Mouse (Mus musculus) lung, adult 2 months (tissue): ENCODE measurements around the gene Prrc2b.

Experiments
- CTCF ChIP-seq: fragments of 200-500 bp; IDR thresholded peaks from 2 replicates; pipeline ENCODE4 v1.5.1; 2011; ENCODE audit warnings: mild to moderate bottlenecking, low read length, control low read depth; ENCODE audit not compliant: insufficient read depth
- POLR2A ChIP-seq: fragments of 200-500 bp; IDR thresholded peaks from 2 replicates; pipeline ENCODE4 v1.6.1; 2011; ENCODE audit warnings: low read depth, mild to moderate bottlenecking, control low read depth, low read length, borderline replicate concordance; ENCODE audit errors: extremely low read depth

DNA sequence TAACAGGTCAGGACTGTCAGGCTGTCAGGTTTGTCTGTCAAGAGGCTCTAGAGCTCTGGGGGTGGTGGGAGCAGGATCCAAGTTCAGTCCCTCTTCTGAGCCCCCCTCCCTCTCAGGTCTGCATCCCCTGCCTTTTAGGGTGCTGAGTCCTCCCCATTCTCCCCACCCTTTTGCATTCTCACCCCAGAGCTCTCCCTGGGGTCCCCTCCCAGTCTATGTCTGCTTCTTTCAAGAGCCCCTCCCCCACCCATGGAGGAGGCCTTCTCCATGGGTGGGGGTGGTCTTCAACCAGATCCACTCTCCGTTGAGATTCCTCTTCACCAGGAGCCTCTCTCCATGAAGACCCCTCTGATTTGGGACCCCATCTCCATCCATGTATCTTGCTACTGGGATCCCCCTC lies 747 bp upstream of the Prrc2b start:
- no peak for TF ChIP-seq POLR2A
- TF ChIP-seq CTCF: no peak
